Mouse (Mus musculus): ENCODE measurements around the gene Cacna2d3. TPM values are rescaled to one million over a fixed set of nuclear protein-coding genes. Genes with fewer than 3 reads are reported as not detected.

Gene Cacna2d3
- total and polyA plus RNA-seq, 2 experiments from 2014 or later, result 24.0 to 32.8 TPM

- Histone ChIP-seq H3K27ac (ENCODE audit: low read depth, low read length) (no peak overlapping the region), H3K27me3 (ENCODE audit: insufficient read depth, low read length) (no peaks in the 10 kb centered on the region), H3K9ac (replicated peaks; ENCODE audit: low read length, poor library complexity, severe bottlenecking) (no peak overlapping the region), H3K4me1 (ENCODE audit: insufficient read depth, low read length) (peaks cover 4% of the 10 kb centered on the region; the same call in 1 of the 2 replicates), H3K4me2 (ENCODE audit: low read depth, low read length, poor library complexity, severe bottlenecking) (no peak overlapping the region), H3K36me3 (ENCODE audit: insufficient read depth, low read length) (no peaks in the 10 kb centered on the region), H3K9me3 (ENCODE audit: low read length) (no peaks in the 10 kb centered on the region), H3K4me3 (ENCODE audit: low read depth, low read length) (no peak overlapping the region)
- ATAC-seq (ENCODE audit: low FRiP score) (no peak), DNase-seq (ENCODE audit: low spot score) (no peak)
- no peak for TF ChIP-seq CTCF (IDR thresholded peaks at IDR 0.05)
- 60% methylated on average over 3 of the region's 3 CpGs for WGBS
Measured at GRCm38 (mm10) chr14:29449203-29449602, 272.5 kb downstream of the Cacna2d3 start.

GRCm38 (mm10) chr14:29443091-29444026 is 278.3 kb downstream of the Cacna2d3 start:
- DNase-seq (ENCODE audit: low spot score) (peak; percentile 78), ATAC-seq (ENCODE audit: low FRiP score) (no peak)
- Histone ChIP-seq H3K9ac (replicated peaks; ENCODE audit: low read length, poor library complexity, severe bottlenecking) (no peak overlapping the region), H3K4me3 (ENCODE audit: low read depth, low read length) (no peak overlapping the region), H3K9me3 (ENCODE audit: low read length) (no peaks in the 10 kb centered on the region), H3K36me3 (ENCODE audit: insufficient read depth, low read length) (no peaks in the 10 kb centered on the region), H3K27me3 (ENCODE audit: insufficient read depth, low read length) (no peaks in the 10 kb centered on the region), H3K4me2 (ENCODE audit: low read depth, low read length, poor library complexity, severe bottlenecking) (no peak overlapping the region), H3K4me1 (ENCODE audit: insufficient read depth, low read length) (no peaks in the 10 kb centered on the region), H3K27ac (ENCODE audit: low read depth, low read length) (no peak overlapping the region)
- peak; percentile 90 for TF ChIP-seq CTCF (IDR thresholded peaks at IDR 0.05)
- WGBS, result 19% methylated on average over 15 of the region's 15 CpGs

- H3K4me3 ChIP-seq (ENCODE audit: low read depth, low read length), result no peak overlapping the region
- H3K9me3 ChIP-seq (ENCODE audit: low read length), result no peaks in the 10 kb centered on the region
- no peak overlapping the region for H3K4me2 ChIP-seq (ENCODE audit: low read depth, low read length, poor library complexity, severe bottlenecking)
- TF ChIP-seq CTCF (IDR thresholded peaks at IDR 0.05), result no peak
- no peaks in the 10 kb centered on the region for H3K27me3 ChIP-seq (ENCODE audit: insufficient read depth, low read length)
- no peak overlapping the region for H3K9ac ChIP-seq (replicated peaks; ENCODE audit: low read length, poor library complexity, severe bottlenecking)
- no peaks in the 10 kb centered on the region for H3K4me1 ChIP-seq (ENCODE audit: insufficient read depth, low read length)
- 13% methylated on average over 4 of the region's 4 CpGs for WGBS
- no peaks in the 10 kb centered on the region for H3K36me3 ChIP-seq (ENCODE audit: insufficient read depth, low read length)
- no peak overlapping the region for H3K27ac ChIP-seq (ENCODE audit: low read depth, low read length)
- DNase-seq (ENCODE audit: low spot score) (no peak), ATAC-seq (ENCODE audit: low FRiP score) (no peak)
Measured at GRCm38 (mm10) chr14:29442476-29442875, 279.2 kb downstream of the Cacna2d3 start.

GRCm38 (mm10) chr14:29438666-29439065 is 283.0 kb downstream of the Cacna2d3 start:
- H3K4me2 ChIP-seq (ENCODE audit: low read depth, low read length, poor library complexity, severe bottlenecking), result no peak overlapping the region
- H3K4me3 ChIP-seq (ENCODE audit: low read depth, low read length), result no peak overlapping the region
- no peak for TF ChIP-seq CTCF (IDR thresholded peaks at IDR 0.05)
- 83% methylated on average over 7 of the region's 7 CpGs for WGBS
- no peak for DNase-seq (ENCODE audit: low spot score)
- no peaks in the 10 kb centered on the region for H3K4me1 ChIP-seq (ENCODE audit: insufficient read depth, low read length)
- H3K27ac ChIP-seq (ENCODE audit: low read depth, low read length), result no peak overlapping the region
- no peaks in the 10 kb centered on the region for H3K36me3 ChIP-seq (ENCODE audit: insufficient read depth, low read length)
- no peaks in the 10 kb centered on the region for H3K27me3 ChIP-seq (ENCODE audit: insufficient read depth, low read length)
- no peaks in the 10 kb centered on the region for H3K9me3 ChIP-seq (ENCODE audit: low read length)
- no peak for ATAC-seq (ENCODE audit: low FRiP score)
- H3K9ac ChIP-seq (replicated peaks; ENCODE audit: low read length, poor library complexity, severe bottlenecking), result no peak overlapping the region

- ATAC-seq (ENCODE audit: low FRiP score) (no peak), DNase-seq (ENCODE audit: low spot score) (no peak)
- Histone ChIP-seq H3K4me1 (ENCODE audit: insufficient read depth, low read length) (no peaks in the 10 kb centered on the region), H3K27ac (ENCODE audit: low read depth, low read length) (no peak overlapping the region), H3K4me3 (ENCODE audit: low read depth, low read length) (no peak overlapping the region), H3K9me3 (ENCODE audit: low read length) (no peaks in the 10 kb centered on the region), H3K36me3 (ENCODE audit: insufficient read depth, low read length) (no peaks in the 10 kb centered on the region), H3K4me2 (ENCODE audit: low read depth, low read length, poor library complexity, severe bottlenecking) (no peak overlapping the region), H3K9ac (replicated peaks; ENCODE audit: low read length, poor library complexity, severe bottlenecking) (no peak overlapping the region), H3K27me3 (ENCODE audit: insufficient read depth, low read length) (no peaks in the 10 kb centered on the region)
- WGBS, result 71% methylated on average over 3 of the region's 3 CpGs
- no peak for TF ChIP-seq CTCF (IDR thresholded peaks at IDR 0.05)
Measured at GRCm38 (mm10) chr14:29438251-29438650, 283.4 kb downstream of the Cacna2d3 start.

- no peak for TF ChIP-seq CTCF (IDR thresholded peaks at IDR 0.05)
- Histone ChIP-seq H3K9me3 (ENCODE audit: low read length) (no peaks in the 10 kb centered on the region), H3K27me3 (ENCODE audit: insufficient read depth, low read length) (no peaks in the 10 kb centered on the region), H3K27ac (ENCODE audit: low read depth, low read length) (no peak overlapping the region), H3K4me2 (ENCODE audit: low read depth, low read length, poor library complexity, severe bottlenecking) (no peak overlapping the region), H3K36me3 (ENCODE audit: insufficient read depth, low read length) (no peaks in the 10 kb centered on the region), H3K9ac (replicated peaks; ENCODE audit: low read length, poor library complexity, severe bottlenecking) (no peak overlapping the region), H3K4me3 (ENCODE audit: low read depth, low read length) (no peak overlapping the region), H3K4me1 (ENCODE audit: insufficient read depth, low read length) (no peaks in the 10 kb centered on the region)
- ATAC-seq (ENCODE audit: low FRiP score) (no peak), DNase-seq (ENCODE audit: low spot score) (no peak)
Measured at GRCm38 (mm10) chr14:29435203-29435602, 286.5 kb downstream of the Cacna2d3 start.

Data from midbrain, postnatal 0 days (tissue).